Mouse (Mus musculus): ENCODE measurements at regions not wholly inside any gene's neighbourhood (a gene's known extent, or its start where the extent isn't known, plus 50 kb on each side); places are given as distances from the start of the nearest gene placed in this dataset.

DNA sequence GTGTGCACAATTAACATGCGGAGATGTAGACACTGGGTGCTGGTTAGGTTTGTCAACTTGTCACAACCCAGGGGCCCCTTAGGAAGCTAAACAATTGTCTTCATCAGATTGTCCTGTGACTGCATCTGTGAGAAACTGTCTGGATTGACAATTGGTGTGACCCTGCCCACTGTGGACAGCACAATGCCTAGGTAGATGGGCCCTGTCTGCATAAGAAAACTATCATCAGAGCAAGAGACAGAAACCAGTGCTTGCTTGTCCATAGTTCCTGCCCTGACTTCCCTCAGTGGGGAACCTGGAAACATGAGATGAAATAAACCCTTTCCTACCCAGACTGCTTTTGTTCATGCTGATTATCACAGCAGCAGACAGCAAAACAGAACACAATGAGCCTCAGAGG is 63.5 kb upstream of the Tyw5 start:
- DNase-seq: no peak

DNA sequence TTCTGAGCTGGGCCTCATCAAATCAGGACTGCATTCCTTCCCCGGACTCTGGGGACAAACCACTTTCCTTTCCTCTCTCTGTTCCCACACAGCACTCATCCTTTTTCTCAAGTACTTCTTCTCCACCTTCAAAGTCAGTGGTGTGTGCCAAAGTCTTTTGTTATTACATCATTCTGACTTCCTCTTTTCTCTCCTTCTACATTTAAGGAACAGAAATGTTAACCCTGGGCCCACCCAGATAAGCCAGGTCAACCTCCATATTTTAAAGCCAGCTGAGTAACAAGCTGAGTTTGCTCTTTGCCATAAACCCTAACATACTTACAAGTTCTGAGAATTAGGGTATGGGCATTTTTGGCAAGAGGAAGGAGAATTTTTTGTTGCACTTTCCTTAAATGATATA is 65.3 kb upstream of the Tyw5 start:
- DNase-seq: peak; percentile 10

- no peak for DNase-seq
Measured at GRCm38 (mm10) chr1:57477725-57478124, 70.8 kb upstream of the Tyw5 start.

DNA sequence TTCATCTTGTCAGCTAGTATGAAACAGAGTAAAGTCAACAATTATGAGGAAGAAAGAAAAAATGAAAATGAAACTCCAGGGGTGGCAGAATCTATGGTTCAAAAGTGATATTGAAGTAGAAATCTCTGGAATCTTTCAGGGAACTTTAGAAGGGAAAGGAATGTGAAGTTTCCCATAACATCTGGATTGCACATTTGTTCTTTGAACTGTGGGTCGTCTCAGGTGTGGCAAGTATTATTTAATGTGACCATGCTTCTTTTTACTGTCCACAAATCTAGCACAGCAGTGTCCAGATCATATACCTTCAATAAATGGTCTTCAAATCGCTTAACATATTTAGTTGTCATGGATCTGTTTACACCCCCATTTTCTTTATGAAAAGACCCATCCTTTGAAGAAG is 71.2 kb upstream of the Tyw5 start:
- no peak for DNase-seq

DNA sequence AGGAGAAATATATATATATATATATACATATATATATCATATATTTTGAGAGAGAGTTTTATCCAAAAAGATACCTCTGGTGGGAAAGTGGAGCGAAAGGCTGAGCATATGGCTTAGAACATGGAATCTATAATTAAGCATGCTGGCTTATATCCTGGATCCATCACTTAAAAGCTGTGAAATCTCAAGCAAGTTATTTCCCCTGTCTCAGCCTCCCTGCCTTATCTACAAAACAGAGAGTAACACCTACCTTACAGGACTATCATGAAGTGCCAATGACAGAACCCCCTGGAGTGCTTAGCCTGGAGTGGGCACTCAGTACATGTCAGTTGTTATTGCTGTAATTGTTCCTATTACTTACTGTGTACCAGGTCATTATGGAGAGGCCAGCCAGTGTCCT is 71.9 kb upstream of the Tyw5 start:
- DNase-seq: no peak

DNA sequence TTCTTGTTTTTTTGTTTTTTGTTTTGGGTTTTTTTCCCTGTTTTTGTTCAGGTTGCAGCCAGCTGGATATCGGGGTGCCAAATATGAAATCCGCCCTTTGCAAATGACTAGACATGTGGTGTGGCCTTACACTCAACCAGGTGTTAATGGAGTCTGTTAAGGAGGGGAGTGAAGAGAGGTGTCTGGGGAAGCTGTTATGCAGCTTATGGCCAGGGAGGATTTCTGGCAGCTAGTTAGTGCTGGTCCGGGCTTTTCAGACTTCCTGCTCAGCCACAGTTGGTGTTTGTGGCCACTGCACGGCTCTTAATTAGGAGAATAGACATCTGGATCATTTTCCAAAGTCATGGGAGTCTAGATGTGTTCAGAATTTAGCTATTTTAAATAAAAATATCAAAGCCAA is 72.7 kb upstream of the Tyw5 start:
- DNase-seq: no peak

DNA sequence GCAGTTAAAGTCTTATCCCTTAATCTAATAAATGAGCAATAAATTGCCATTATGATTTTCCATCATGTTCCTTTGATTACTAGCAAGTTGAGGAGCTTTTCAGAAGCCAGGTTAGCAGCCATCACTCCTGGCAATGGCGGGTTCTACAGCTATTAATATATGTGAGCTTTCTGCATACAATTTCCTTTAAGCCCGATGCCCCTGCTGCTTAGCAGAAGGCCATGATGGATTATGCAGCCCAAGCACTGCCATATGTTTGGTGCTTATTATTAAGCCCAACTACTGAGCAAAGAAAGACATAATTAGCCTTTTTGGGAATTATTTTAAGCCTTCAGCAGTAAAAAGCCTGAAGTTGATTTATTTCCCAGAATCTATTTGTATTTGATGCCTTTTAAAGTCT is 82.3 kb upstream of the Tyw5 start:
- no peak for DNase-seq

DNA sequence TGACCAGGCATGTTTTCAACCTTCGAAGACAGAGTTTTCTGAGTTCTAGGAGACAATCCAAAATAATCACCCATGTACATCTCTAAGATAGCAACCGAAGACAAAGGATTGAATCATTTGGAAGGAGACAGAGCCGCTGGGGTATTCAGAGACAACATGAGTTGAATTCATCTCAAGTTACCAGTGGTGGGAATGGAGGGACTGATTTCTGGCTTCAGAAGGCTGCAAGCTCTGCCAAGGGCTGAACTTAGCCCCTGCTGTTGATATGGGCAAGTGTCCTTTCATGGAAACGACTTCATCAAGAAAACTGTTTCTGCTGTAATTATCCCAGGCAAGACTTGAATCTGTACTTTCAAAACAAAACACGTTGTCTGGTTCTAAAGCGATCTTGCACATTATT is 82.7 kb upstream of the Tyw5 start:
- no peak for DNase-seq

DNA sequence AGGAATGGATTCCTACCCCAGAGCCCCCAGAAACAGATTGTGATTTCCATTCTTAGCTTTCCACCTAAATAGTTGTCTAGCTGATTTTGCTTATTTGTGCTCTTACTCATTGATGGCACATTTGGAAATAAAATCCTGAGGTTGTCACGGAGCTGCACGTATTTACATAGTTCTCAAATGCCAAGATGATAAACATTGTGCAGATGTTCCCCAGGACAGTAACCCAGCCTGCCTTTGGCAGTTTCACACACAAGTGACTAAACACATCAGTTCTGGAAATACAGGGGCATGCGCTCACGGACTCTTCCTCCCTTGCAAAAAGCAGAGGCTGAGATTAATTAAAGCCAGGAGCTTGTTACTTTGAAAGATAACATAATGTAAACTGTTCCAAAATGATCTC is 83.1 kb upstream of the Tyw5 start:
- no peak for DNase-seq

- DNase-seq: no peak
Measured at GRCm38 (mm10) chr1:57492696-57493095, 85.8 kb upstream of the Tyw5 start.

DNA sequence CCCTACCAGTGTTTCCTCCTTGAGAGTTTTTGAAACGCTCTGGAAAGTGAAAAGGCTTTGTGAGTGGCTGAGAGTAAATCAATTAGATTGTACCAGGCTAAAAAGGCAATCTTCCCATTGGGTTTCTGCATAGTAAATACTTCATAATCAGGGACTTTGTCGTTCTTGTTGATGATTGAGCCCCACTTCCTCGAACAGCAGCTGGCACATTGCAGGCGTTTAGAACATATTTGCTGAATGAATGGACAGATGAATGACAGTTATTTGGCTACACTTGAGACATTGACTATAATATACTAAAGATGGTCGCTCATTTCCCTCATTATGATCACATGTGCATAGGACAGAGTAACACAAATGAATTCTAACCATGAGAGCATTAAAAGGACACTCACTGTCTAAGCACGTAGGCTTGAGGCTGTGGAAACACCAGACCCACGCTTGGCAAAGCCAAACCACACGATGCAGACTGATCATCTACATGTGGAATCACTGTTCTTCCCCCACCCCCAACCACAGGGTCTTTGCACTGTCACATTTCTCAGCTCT is 90.7 kb upstream of the Tyw5 start:
- DNase-seq: no peak

DNA sequence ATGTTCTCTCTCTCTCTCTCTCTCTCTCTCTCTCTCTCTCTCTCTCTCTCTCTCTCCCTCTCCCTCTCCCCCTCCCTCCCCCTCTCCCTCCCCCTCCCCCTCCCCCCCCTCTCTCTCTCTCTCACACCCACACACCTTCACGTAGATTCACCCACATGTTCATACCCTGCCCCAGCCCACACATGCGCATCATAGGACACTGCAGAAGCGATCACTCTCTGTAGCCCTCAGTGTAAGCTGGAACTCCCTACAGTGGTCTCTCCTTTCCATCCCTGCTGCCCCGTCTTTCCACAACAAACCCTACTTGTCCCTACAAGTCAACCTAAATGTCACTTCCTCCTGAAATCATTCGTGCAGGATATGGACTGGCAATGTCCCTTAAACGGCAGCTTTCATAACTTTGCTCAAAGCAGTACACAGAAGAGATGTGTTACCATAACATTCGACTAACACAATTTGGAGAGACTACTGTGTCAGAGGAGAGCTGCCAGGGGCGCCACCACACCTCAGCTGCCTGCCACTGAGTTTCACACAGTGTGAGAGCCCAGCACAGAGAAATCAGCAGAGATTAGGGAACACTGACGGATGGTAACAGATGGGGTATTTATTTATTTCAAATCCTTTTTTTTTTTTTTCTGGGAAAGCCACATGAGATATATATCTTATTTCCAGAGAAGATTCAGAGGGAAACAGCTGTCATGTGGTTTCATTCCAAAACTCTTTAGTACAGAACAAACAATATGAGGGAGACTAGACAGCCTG is 103.6 kb upstream of the Tyw5 start:
- DNase-seq: no peak

DNA sequence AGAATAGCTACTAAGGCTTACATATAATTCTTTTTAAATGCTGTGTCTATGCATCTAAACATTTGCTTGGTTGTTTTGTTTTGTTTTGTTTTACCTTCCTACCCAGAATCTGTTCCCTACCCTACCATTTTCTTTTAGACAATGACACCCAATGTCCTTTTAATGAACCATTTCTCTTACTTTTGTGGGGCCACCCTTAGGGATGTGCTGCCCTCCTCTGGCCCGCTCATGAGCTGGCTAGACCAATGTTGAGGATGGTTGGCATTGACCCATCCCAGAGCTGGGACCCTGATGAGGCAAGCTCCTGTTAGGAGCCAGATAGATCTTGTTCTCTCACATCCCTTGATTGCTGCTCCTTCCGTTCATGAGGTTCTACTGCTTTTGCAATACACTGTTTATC is 105.0 kb upstream of the Tyw5 start:
- DNase-seq: no peak

GRCm38 (mm10) chr1:57512516-57512915 is 105.6 kb upstream of the Tyw5 start:
- no peak for DNase-seq

GRCm38 (mm10) chr1:57525965-57526364 is 119.1 kb upstream of the Tyw5 start:
- no peak for DNase-seq

DNA sequence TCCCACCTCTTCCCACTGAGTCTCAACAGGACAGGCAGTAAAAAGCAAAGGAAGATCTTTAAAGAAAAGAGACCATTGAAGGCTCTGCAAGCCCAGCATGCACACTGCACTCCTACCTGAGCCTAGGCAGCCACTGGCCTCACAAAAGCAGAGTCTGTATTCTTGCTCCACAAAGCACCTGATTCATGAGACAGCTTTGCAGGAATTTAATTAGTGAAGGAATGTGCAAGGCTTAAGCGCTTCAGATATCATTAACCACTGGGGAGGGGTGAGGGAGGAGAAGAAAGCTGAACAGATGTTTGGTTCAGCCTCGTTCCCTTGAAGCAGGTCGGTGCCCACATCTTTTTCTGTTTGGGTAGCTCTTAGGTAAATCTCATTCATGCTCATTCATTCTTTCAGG is 121.8 kb upstream of the Tyw5 start:
- no peak for DNase-seq

DNA sequence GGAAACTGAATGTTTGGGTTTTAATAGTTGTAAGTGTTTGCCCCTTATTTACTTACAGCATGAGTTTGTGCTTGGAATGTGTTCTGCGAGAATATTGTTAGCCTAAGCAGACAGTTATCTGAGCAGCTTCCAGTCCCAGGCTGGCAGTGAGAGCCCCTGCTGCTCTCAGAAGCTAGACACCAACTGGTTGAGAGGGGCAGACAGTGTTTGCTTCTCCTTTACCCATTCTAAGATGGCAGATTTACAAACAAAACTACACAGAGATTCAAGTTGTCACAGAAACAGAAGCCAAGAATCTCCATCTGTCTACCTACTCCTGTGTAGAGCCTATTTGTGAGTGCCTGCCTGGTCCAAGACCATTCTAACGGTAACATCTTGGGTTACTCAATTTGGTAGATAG is 122.4 kb upstream of the Tyw5 start:
- DNase-seq: no peak

- DNase-seq: no peak
Measured at GRCm38 (mm10) chr1:57537369-57537768, 130.5 kb upstream of the Tyw5 start.

DNA sequence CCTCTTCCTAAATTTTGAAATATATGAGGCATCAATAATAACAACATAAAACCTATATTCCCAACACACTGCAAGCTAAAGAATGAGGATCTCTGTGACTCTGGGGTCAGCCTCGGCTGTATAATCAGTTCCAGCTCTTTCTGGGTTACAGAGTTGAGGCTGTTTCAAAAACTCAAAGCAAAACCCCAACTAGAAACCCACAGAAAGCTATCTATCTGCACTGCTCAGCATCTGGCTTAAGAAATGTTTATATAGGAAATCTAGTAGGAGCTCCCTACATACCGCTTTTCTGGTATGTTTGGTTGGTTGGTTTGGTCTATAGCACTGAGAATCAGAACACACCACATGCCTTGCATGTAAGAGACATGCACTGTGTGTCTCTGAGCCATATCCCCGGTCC is 137.8 kb upstream of the Tyw5 start:
- DNase-seq: no peak

DNA sequence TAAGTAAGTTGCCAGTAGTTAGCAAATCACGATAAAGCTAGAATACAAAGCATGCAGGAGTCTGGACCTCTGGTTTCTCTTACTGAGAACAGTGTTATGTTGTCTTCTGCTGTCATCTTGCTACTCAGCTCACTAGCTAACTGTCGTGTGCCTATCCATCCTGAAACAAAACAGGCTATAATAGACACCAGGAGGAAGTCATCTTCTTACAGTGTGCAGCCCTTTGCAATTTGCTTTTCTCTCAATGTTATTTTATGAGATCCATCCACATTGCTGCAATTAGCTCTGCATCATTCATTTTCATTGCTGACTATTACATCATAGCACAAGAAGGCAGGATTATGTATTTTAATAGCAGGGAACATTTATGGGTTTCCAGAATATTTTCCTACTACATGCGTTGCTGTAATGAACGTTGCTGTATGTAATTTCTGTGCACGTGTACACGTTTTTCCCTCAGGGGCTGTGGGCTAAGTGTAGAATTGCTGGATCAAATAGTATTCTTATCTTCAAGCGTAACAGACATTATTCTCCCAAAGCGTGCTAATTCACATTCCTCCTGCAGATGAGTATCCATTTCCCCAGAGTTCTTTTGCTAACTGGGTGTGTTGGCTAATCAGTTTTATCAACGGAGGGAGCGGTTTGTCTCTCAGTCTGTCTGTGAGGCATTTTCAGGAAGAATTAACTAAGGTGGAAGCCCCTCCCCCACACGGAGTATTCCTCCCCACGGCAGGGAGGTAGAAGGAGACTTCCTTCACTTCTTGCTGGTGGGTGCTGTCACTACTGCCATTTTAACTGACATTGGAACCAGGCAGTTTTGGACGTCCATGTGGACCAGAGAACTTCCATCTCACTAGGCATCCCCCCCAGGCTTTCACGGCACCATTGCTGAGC is 139.1 kb upstream of the Tyw5 start:
- no peak for DNase-seq

- DNase-seq: no peak
Measured at GRCm38 (mm10) chr1:57561517-57561916, 154.6 kb upstream of the Tyw5 start.

- no peak for DNase-seq
Measured at GRCm38 (mm10) chr1:57564676-57565075, 157.8 kb upstream of the Tyw5 start.

- DNase-seq: no peak
Measured at GRCm38 (mm10) chr1:57572097-57572496, 165.2 kb upstream of the Tyw5 start.

GRCm38 (mm10) chr1:57573829-57574228 is 166.9 kb upstream of the Tyw5 start:
- DNase-seq: no peak
